Mouse (Mus musculus) layer of hippocampus, postnatal 14 days (tissue): ENCODE measurements around the gene Cyb5d1. TPM values are rescaled to one million over a fixed set of nuclear protein-coding genes. Genes with fewer than 3 reads are reported as not detected.

Experiments
- DNase-seq, 2 experiments: peaks; one replicate each; pipeline ENCODE4 v3.0.0; 2021 to 2022; ENCODE audit warnings: low spot score in 2 of 2, mixed read lengths in 1 of 2
- total RNA-seq, 2 experiments: library from RNA; stranded (reverse); gene quantifications; 2 replicates each; pipeline ENCODE4 v1.2.3; 2021

Cyb5d1 gene
- total RNA-seq, 2 experiments from 2014 or later: 36.0 to 39.7 TPM

GRCm38 (mm10) chr11:69386758-69387157 lies 8.7 kb downstream of the Cyb5d1 start:
- no peak for DNase-seq

GRCm38 (mm10) chr11:69384979-69385378 lies 10.5 kb downstream of the Cyb5d1 start:
- no peak for DNase-seq

- no peak for DNase-seq
These were observed 12.8 kb downstream of the Cyb5d1 start for GRCm38 (mm10) chr11:69382478-69383105.

GRCm38 (mm10) chr11:69381356-69381755 lies 14.1 kb downstream of the Cyb5d1 start:
- DNase-seq: no peak

- no peak for DNase-seq
These were observed 15.8 kb downstream of the Cyb5d1 start for GRCm38 (mm10) chr11:69379600-69379999.

- no peak for DNase-seq
These were observed 17.7 kb downstream of the Cyb5d1 start for GRCm38 (mm10) chr11:69377766-69378165.

GRCm38 (mm10) chr11:69375646-69376045 lies 19.8 kb downstream of the Cyb5d1 start:
- no peak for DNase-seq

GRCm38 (mm10) chr11:69373223-69373965 lies 22.0 kb downstream of the Cyb5d1 start:
- DNase-seq: no peak

GRCm38 (mm10) chr11:69372780-69373170 lies 22.7 kb downstream of the Cyb5d1 start:
- no peak for DNase-seq

- DNase-seq: peak; percentile 82 to 92
These were observed 23.2 kb downstream of the Cyb5d1 start for GRCm38 (mm10) chr11:69372056-69372779.

GRCm38 (mm10) chr11:69371601-69372000 lies 23.8 kb downstream of the Cyb5d1 start:
- no peak for DNase-seq

GRCm38 (mm10) chr11:69370817-69371215 lies 24.6 kb downstream of the Cyb5d1 start:
- no peak for DNase-seq

GRCm38 (mm10) chr11:69369990-69370816 lies 25.2 kb downstream of the Cyb5d1 start:
- no peak for DNase-seq

- no peak for DNase-seq
These were observed 26.0 kb downstream of the Cyb5d1 start, which contains the start of gene Chd3 for GRCm38 (mm10) chr11:69369215-69369989. Chd3 (minus strand) TSS chr11:69369406.

- DNase-seq: no peak
These were observed 26.8 kb downstream of the Cyb5d1 start for GRCm38 (mm10) chr11:69368356-69369214.

GRCm38 (mm10) chr11:69367616-69368355 lies 27.6 kb downstream of the Cyb5d1 start:
- DNase-seq: no peak

- DNase-seq: peak in 1 of 2 experiments; percentile 60
These were observed 28.4 kb downstream of the Cyb5d1 start for GRCm38 (mm10) chr11:69366855-69367615.
